Mouse (Mus musculus) G1E (cell line): Measurements from ENCODE around the gene Ltbp2. TPM values are rescaled to one million over a fixed set of nuclear protein-coding genes. Genes with fewer than 3 reads are reported as not detected.

Experiments
- ATAC-seq: 2 replicates; pipeline ENCODE4 v1.8.0; 2016; ENCODE audit warnings: mild to moderate bottlenecking; ENCODE audit not compliant: insufficient number of reproducible peaks, poor library complexity, low FRiP score, severe bottlenecking; ENCODE audit errors: extremely low read depth
- DNase-seq: peaks from one replicate; pipeline ENCODE4 v3.0.0; 2012; ENCODE audit warnings: low spot score
- H3K27me3 ChIP-seq: 2 replicates; pipeline ENCODE4 v1.6.1; 2012; ENCODE audit warnings: mild to moderate bottlenecking, low read length, inconsistent platforms; ENCODE audit not compliant: insufficient read depth
- H3K36me3 ChIP-seq: replicated peaks from 2 replicates; pipeline ENCODE3; 2012; ENCODE audit warnings: mild to moderate bottlenecking, inconsistent platforms
- H3K4me1 ChIP-seq: 2 replicates; pipeline ENCODE4 v1.6.1; 2012; ENCODE audit warnings: low read depth, low read length, inconsistent platforms, mixed read lengths; ENCODE audit not compliant: insufficient read depth
- H3K4me3 ChIP-seq: 2 replicates; pipeline ENCODE4 v1.5.1; 2012; ENCODE audit warnings: low read depth, mild to moderate bottlenecking, inconsistent platforms, low read length, moderate library complexity, mixed read lengths
- H3K9me3 ChIP-seq: replicated peaks from 2 replicates; pipeline ENCODE4 v1.6.1; 2012; ENCODE audit warnings: inconsistent platforms
- CTCF ChIP-seq: IDR thresholded peaks from 2 replicates; pipeline ENCODE4 v1.5.1; 2012; ENCODE audit warnings: low read depth, low read length, inconsistent platforms, mixed read lengths
- GATA1 ChIP-seq: IDR thresholded peaks from 2 replicates; pipeline ENCODE4 v1.6.1; 2012; ENCODE audit warnings: borderline replicate concordance, low read length, inconsistent platforms, mixed read lengths
- GATA2 ChIP-seq: IDR thresholded peaks from 2 replicates; pipeline ENCODE4 v1.6.1; 2012; ENCODE audit warnings: low read depth, low read length, inconsistent platforms, borderline replicate concordance
- POLR2AphosphoS5 ChIP-seq: IDR thresholded peaks from 2 replicates; pipeline ENCODE4 v1.6.1; 2012; ENCODE audit warnings: low read depth, low read length, inconsistent platforms; ENCODE audit not compliant: insufficient replicate concordance
- TAL1 ChIP-seq: conservative IDR thresholded peaks from 2 replicates; pipeline ENCODE4 v1.6.1; 2012; ENCODE audit warnings: low read depth, low read length, inconsistent platforms, mixed read lengths
- polyA plus RNA-seq: library from polyadenylated mRNA; stranded (reverse); fragments of >175 nt; gene quantifications from 2 replicates; pipeline ENCODE4 v1.2.3, GENCODE M21; 2012
- total RNA-seq, 2 experiments: library from RNA; stranded (forward) in 1 of 2; stranded (reverse) in 1 of 2; fragments of 200-1000 nt in 1 of 2; fragments of >200 nt in 1 of 2; fragmentation: Nextera tagmentation in 1 of 2; gene quantifications; 2 replicates each; pipeline ENCODE4 v1.2.3; 2014 to 2017

The Ltbp2 gene
- total RNA-seq (2014; fragmentation: Nextera tagmentation) (not detected in 2 replicates), total RNA-seq (2017) (under 0.01 and 0.44 TPM in 2 replicates), polyA plus RNA-seq (not detected in 2 replicates)

GRCm38 (mm10) chr12:84876481-84877121 is at the start of gene Ltbp2:
TSS of gene Ltbp2 (minus strand) at chr12:84876532.
- Histone ChIP-seq H3K36me3 (no peaks in the 10 kb centered on the region), H3K4me3 (0 out of 2 replicates have a peak within 1 kb of the TSS, but pooled peaks have one; percentile 7), H3K9me3 (peaks cover 14% of the 10 kb centered on the region), H3K27me3 (peaks cover 44% of the 10 kb centered on the region), H3K4me1 (peaks cover 10% of the 10 kb centered on the region)
- DNase-seq: peak; percentile 63
- ATAC-seq: 0 out of 2 replicates have a peak, but pooled peaks have one; percentile 15
- TF ChIP-seq POLR2AphosphoS5 (no peak), CTCF (peak; percentile 67)

DNA sequence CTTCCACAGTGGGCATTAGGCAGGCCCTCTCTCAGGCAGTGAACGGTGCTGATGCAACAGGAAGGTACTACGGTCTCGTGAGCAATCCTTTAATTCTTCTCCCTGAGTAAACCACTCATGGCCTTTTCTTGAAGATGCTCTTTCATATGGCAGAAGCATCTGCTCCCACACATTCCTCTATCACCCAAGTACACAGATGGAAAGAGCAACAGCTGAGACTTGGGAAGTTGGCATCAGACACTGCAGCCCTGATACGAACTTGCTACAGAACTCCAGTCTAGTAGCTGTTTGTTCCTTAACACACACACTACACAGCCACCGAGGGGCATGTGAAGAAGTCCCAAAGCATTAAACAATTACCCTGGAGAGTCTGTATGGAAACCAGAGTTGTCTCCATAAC is 48.0 kb upstream of the Ltbp2 start:
- Histone ChIP-seq H3K4me1 (no peaks in the 10 kb centered on the region), H3K9me3 (no peaks in the 10 kb centered on the region), H3K36me3 (peaks cover 95% of the 10 kb centered on the region), H3K4me3 (no peak overlapping the region), H3K27me3 (no peaks in the 10 kb centered on the region)
- no peak for TF ChIP-seq TAL1
- no peak for TF ChIP-seq CTCF
- no peak for TF ChIP-seq POLR2AphosphoS5
- ATAC-seq: no peak
- DNase-seq: no peak

DNA sequence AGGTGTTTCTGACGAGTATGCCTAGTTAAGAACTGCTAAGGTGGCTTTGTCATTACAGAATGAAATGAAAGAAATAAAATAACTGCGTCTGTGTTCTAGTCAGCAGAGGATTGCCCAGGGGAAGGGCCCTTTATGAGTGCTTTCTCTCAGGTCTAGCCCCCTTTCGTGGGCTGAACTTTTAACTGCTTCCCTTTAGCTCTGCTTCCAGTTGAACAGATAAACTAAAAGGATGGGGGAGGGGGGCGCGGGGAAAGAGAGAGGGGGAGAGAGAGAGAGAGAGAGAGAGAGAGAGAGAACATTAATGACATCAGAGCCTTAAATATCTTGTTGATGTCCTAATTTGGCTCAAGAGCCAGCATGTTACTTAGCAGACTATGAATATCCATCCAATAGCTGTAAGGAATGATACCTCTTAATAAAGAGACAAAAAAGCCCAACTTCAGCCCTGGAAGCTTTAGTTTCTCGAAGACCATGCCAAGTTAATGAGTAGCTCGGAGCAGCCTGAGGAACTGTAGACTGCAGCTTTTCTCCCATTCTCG is 45.6 kb upstream of the Ltbp2 start:
- Histone ChIP-seq H3K4me1 (peaks cover 4% of the 10 kb centered on the region; the same call in 1 of the 2 replicates), H3K4me3 (no peak overlapping the region), H3K27me3 (no peaks in the 10 kb centered on the region), H3K36me3 (peaks cover 98% of the 10 kb centered on the region), H3K9me3 (no peaks in the 10 kb centered on the region)
- DNase-seq (no peak), ATAC-seq (no peak)
- no peak for TF ChIP-seq CTCF
- TF ChIP-seq POLR2AphosphoS5: no peak
- no peak for TF ChIP-seq GATA2
- no peak for TF ChIP-seq TAL1
- no peak for TF ChIP-seq GATA1

DNA sequence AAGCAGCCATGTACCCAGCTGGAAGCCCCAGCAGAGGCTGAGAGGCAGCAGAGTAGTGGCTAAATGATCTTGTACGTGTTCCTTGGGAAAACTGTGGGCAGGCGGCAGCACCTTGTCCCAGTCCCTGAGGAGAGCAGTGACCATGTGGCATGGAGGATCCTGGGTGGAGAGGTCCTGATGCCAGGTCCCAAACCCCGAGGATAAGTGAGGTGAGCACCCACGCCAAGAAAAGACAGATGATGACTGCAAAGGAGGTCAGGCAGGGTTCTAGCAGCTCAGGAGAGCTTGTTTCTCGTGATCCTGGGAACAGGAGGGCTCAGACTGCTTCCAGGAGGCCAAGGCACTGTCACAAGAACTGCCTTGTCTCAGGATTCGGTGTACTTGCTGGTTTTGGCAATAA is 42.5 kb upstream of the Ltbp2 start:
- Histone ChIP-seq H3K36me3 (peaks cover 92% of the 10 kb centered on the region), H3K9me3 (no peaks in the 10 kb centered on the region), H3K4me3 (no peak overlapping the region), H3K4me1 (peaks cover 6% of the 10 kb centered on the region), H3K27me3 (no peaks in the 10 kb centered on the region)
- TF ChIP-seq GATA2 (no peak), POLR2AphosphoS5 (no peak), CTCF (no peak), TAL1 (no peak), GATA1 (no peak)
- ATAC-seq: no peak
- DNase-seq: no peak

DNA sequence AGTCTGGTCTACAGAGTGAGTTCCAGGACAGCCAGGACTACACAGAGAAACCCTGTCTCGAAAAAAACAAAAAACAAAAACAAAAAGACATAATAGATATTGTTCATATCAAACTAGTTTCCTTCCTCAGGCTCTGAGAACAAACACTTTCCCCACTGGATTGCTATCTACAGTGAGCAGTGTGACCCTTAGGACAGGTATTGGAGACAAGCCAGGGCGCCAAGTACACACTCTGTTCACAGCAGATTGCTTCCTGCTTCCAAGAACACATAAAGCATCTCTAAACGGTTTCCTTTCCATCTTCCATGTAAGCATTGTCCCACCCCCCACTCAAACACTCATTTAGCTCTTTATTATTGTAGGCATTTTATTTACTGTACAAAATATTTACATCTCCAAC is 41.5 kb upstream of the Ltbp2 start:
- Histone ChIP-seq H3K4me3 (no peak overlapping the region), H3K4me1 (peaks cover 6% of the 10 kb centered on the region), H3K27me3 (no peaks in the 10 kb centered on the region), H3K36me3 (peaks cover 85% of the 10 kb centered on the region), H3K9me3 (no peaks in the 10 kb centered on the region)
- ATAC-seq: no peak
- TF ChIP-seq POLR2AphosphoS5: no peak
- no peak for TF ChIP-seq CTCF
- TF ChIP-seq GATA1: no peak
- no peak for TF ChIP-seq GATA2
- TF ChIP-seq TAL1: no peak
- no peak for DNase-seq

DNA sequence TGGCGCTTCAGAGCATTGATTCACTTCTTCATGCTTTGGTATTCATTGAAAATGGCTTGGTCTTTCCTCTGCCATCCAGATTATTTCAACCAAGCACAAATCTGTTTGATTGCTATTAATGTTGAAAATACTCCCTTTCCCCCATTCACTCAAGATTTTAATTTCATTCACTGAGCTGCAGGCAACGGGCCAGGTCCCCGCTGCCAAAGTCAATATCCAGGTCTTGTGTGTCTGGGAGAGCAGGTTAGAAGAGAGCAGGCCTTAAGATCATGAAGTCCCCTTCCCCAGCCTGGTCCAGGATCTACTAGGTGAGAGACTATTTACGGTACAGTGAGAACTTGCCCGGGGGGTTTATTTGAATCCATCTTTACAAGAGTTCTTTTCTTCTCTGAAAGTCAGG is 38.6 kb upstream of the Ltbp2 start:
- H3K36me3 ChIP-seq: peaks cover 58% of the 10 kb centered on the region
- DNase-seq: no peak
- ATAC-seq: no peak
- H3K4me3 ChIP-seq: no peak overlapping the region
- H3K9me3 ChIP-seq: no peaks in the 10 kb centered on the region
- no peaks in the 10 kb centered on the region; the same call in 1 of the 2 replicates for H3K27me3 ChIP-seq
- H3K4me1 ChIP-seq: peaks cover 6% of the 10 kb centered on the region
- TF ChIP-seq TAL1 (no peak), GATA2 (no peak), GATA1 (no peak), POLR2AphosphoS5 (no peak), CTCF (no peak)
